Mouse (Mus musculus) forebrain, embryonic 10.5 days (tissue): Measurements from ENCODE around the gene Tasp1. TPM values are rescaled to one million over a fixed set of nuclear protein-coding genes. Genes with fewer than 3 reads are reported as not detected.
"Not testable (repeated sequence)": the region's sequence is repeated elsewhere in the genome, so short reads cannot be mapped to it uniquely, and the experiment has no call there.

ENCODE experiments used
- DNase-seq: peaks from one replicate; pipeline ENCODE4 v3.0.0-alpha.2; 2017; ENCODE audit warnings: low spot score; ENCODE audit errors: extremely low spot score
- H3K27ac ChIP-seq: fragments of 300-500 bp; sonication (generic); 2 replicates; pipeline ENCODE4 v1.5.1; 2016; ENCODE audit warnings: mild to moderate bottlenecking
- H3K27me3 ChIP-seq: fragments of 300-500 bp; sonication (generic); 2 replicates; pipeline ENCODE4 v1.6.1; 2016; ENCODE audit warnings: mild to moderate bottlenecking; ENCODE audit not compliant: poor library complexity, severe bottlenecking
- H3K36me3 ChIP-seq: fragments of 300-500 bp; sonication (generic); replicated peaks from 2 replicates; pipeline ENCODE4 v1.6.1; 2016; ENCODE audit warnings: mild to moderate bottlenecking, moderate library complexity
- H3K4me1 ChIP-seq: fragments of 300-500 bp; sonication (generic); 2 replicates; pipeline ENCODE4 v1.6.1; 2016
- H3K4me3 ChIP-seq: fragments of 300-500 bp; sonication (generic); 2 replicates; pipeline ENCODE4 v1.5.1; 2016; ENCODE audit warnings: mild to moderate bottlenecking, moderate library complexity
- H3K9me3 ChIP-seq: fragments of 300-500 bp; sonication (generic); 2 replicates; pipeline ENCODE4 v1.6.1; 2016; ENCODE audit warnings: mild to moderate bottlenecking, moderate library complexity
- whole genome bisulfite sequencing: fragments of 180-500 bp; shearing (Covaris S2); methylation state at CpG from one replicate; pipeline ENCODE4 v1.1.7; 2016; 5-methylcytosine and 5-hydroxymethylcytosine counted together
- polyA plus RNA-seq: library from polyadenylated mRNA; unstranded; fragments of >200 nt; fragmentation: Nextera tagmentation; extraction: Ambion mirVana; gene quantifications from 2 replicates; pipeline ENCODE4 v1.2.1, GENCODE M21; 2016

The Tasp1 gene
- polyA plus RNA-seq, 1 experiment from 2014 or later = 22.5 TPM

DNA sequence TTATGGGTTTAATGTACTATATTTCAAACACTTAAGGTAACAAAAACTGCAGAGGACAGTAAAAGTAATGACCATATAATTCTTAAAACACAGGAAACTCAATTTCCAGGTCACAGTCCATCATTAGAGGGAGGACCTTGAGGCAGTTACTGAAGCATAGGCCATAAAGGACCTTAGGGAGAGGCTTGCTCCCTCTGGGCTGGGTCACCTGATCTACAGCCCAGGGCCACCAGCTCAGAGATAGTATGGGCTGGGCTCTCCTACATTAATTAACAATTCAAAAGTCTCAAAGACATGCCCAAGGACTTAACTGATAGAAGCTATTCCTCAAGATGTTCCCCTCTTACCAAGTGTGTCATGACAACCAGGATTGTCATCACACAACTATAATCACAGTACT, 29.8 kb downstream of the Tasp1 start:
- Histone ChIP-seq H3K4me1 (no peaks in the 10 kb centered on the region), H3K27me3 (no peaks in the 10 kb centered on the region), H3K4me3 (no peak overlapping the region), H3K27ac (no peak overlapping the region), H3K36me3 (peaks cover 29% of the 10 kb centered on the region), H3K9me3 (no peaks in the 10 kb centered on the region)
- DNase-seq = no peak

DNA sequence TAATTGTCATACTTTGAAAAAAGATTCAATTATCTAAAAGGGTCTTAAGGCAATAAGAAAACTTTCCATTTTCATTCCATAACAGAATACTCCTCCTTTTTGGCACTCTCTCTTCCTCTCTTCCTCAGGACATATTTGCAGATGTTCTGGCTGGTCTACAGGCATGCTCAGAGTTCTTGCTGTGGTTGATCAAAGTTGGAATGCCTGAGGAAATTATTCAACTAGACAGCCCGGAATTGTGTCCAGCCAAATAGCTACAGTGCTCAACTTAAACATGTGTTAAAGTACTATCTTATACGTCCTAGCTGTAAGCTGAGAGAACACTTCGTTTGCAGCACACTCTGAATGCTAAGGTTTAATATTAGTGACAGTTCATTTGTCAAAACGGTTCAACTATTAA, 41.7 kb downstream of the Tasp1 start:
- H3K4me3 ChIP-seq = no peak overlapping the region
- peaks cover 30% of the 10 kb centered on the region for H3K36me3 ChIP-seq
- WGBS = 89% methylated on average over 4 of the region's 4 CpGs

DNA sequence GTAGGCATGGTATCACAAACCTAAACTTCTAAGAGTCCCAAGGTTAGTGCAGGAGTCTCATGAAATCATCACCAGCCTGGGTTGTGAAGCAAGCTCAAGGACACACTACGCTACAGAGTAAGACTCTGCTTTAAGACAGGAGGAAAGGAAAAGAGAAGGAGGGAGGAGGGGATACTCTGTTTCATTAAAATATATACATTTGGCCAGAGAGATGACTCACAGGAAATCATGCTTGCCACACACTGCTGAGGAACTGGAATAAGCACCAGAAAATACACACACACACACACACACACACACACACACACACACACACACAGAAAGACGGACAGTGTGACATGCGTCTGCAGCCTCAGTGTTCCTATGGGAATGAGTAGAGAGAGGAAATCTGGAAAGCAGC, 59.2 kb downstream of the Tasp1 start:
- WGBS = 97% methylated on average over 3 of the region's 3 CpGs
- Histone ChIP-seq H3K36me3 (peaks cover 11% of the 10 kb centered on the region; the same call in 1 of the 2 replicates), H3K9me3 (no peaks in the 10 kb centered on the region), H3K27me3 (no peaks in the 10 kb centered on the region), H3K4me1 (no peaks in the 10 kb centered on the region), H3K4me3 (no peak overlapping the region), H3K27ac (no peak overlapping the region)
- DNase-seq = no peak

More for the DNA sequence above, 41.7 kb downstream of the Tasp1 start:
- no peak for DNase-seq
- H3K4me1 ChIP-seq = no peaks in the 10 kb centered on the region
- H3K27me3 ChIP-seq = no peaks in the 10 kb centered on the region
- H3K27ac ChIP-seq = no peak overlapping the region
- no peaks in the 10 kb centered on the region for H3K9me3 ChIP-seq

DNA sequence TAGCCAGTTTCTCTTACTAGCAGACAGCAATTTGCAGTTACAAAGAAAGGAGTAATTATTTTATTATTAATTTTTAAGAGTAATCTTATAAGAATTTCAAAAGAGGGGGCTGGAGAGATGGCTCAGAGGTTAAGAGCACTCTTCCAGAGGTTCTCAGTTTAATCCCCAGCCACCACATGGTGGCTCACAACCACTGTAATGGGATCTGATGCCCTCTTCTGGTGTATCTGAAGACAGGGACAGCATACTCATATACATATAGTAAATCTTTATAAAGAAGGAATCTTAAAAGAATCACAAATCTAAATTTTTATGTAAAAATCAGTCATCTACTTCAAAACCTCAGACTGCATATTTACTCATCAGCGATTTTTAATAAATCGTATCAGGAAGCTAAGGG, 68.4 kb downstream of the Tasp1 start:
- H3K27me3 ChIP-seq = no peaks in the 10 kb centered on the region
- no peak overlapping the region for H3K4me3 ChIP-seq
- no peaks in the 10 kb centered on the region for H3K9me3 ChIP-seq
- DNase-seq = no peak
- no peak overlapping the region for H3K27ac ChIP-seq
- peaks cover 7% of the 10 kb centered on the region for H3K36me3 ChIP-seq
- WGBS = 98% methylated on average over 2 of the region's 2 CpGs
- H3K4me1 ChIP-seq = no peaks in the 10 kb centered on the region

DNA sequence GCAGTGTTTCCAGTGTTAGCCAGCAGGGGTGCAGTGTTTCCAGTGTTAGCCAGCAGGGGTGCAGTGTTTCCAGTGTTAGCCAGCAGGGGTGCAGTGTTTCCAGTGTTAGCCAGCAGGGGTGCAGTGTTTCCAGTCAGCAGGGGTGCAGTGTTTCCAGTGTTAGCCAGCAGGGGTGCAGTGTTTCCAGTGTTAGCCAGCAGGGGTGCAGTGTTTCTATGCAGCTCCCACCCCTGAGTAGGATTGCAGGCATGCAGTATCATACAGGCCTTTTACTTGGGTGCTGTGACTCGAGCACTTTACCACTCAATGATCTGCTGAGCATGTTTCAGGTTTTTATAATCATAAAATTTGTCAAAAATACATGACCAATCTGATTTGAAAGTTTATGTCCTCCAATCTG, 76.7 kb downstream of the Tasp1 start:
- not testable (repeated sequence) for DNase-seq, H3K4me1 ChIP-seq, H3K4me3 ChIP-seq, H3K27me3 ChIP-seq, H3K27ac ChIP-seq, H3K9me3 ChIP-seq
- WGBS = 95% methylated on average over 1 of the region's 1 CpGs
- H3K36me3 ChIP-seq = peaks cover 20% of the 10 kb centered on the region

DNA sequence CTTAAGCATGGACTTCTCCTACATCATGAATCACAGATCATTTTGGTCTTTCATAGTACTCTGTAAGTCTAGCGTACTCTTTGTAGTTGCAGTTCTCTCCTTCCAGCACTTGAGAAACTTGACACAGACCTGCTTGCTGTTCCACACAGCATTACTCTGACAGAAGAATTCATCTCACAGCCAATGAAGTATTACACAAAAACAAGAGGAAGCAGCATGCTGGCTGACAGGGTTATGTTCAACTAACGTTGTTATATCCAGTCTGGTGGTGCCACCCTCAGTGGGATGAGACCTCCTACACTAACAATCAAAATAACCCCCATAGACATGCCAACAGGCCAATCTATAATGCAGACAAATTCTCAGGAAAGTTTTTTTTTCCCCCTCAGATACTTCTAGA, 99.2 kb downstream of the Tasp1 start:
- Histone ChIP-seq H3K9me3 (no peaks in the 10 kb centered on the region), H3K36me3 (no peaks in the 10 kb centered on the region), H3K4me1 (no peaks in the 10 kb centered on the region), H3K27ac (no peak overlapping the region), H3K27me3 (no peaks in the 10 kb centered on the region), H3K4me3 (no peak overlapping the region)
- no peak for DNase-seq
- 84% methylated on average over 2 of the region's 2 CpGs for WGBS

DNA sequence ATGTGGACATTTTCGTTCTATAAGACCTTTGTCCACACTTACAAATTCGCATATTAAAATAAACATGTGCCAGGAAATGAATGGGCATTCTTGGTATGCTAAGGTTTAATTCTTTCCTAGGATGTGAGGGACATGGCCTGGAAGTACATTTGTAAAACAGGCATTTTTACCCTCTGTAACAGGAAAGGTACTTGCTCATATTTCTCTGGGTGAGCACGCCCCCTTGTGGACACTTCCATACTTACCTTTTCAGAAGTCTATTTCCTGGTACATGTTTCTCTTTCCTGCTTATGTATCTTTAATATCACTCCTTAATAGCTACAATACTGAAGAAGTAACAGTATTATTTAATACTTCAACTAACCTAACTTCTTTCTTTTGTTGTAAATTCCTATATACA, 100.3 kb downstream of the Tasp1 start:
- WGBS = 61% methylated on average over 3 of the region's 3 CpGs
- no peaks in the 10 kb centered on the region for H3K4me1 ChIP-seq
- peak; percentile 33 for DNase-seq
- H3K9me3 ChIP-seq = no peaks in the 10 kb centered on the region
- H3K27ac ChIP-seq = no peak overlapping the region
- no peak overlapping the region for H3K4me3 ChIP-seq
- H3K27me3 ChIP-seq = no peaks in the 10 kb centered on the region
- no peaks in the 10 kb centered on the region for H3K36me3 ChIP-seq

DNA sequence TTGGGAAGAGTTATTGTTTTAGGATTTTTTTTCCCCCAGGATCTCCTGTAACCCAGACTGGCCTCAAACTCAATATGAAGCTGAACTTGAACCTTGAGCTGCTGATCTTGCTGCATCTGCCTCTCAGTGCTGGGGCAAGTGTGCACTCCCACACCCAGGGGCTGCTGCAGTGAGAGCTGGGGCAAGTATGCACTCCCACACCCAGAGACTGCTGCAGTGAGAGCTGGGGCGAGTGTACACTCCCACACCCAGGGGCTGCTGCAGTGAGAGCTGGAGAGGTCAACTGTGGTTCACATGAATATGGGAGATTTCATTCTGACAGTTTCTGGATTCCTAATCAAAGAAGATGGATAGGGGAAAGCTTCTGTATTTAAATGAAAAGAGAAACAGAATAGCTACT, 117.8 kb downstream of the Tasp1 start:
- Histone ChIP-seq H3K9me3 (no peaks in the 10 kb centered on the region), H3K4me1 (no peaks in the 10 kb centered on the region), H3K27ac (no peak overlapping the region), H3K36me3 (peaks cover 10% of the 10 kb centered on the region; the same call in 1 of the 2 replicates), H3K4me3 (no peak overlapping the region), H3K27me3 (no peaks in the 10 kb centered on the region)
- DNase-seq = no peak
- 70% methylated on average over 1 of the region's 1 CpGs for WGBS

DNA sequence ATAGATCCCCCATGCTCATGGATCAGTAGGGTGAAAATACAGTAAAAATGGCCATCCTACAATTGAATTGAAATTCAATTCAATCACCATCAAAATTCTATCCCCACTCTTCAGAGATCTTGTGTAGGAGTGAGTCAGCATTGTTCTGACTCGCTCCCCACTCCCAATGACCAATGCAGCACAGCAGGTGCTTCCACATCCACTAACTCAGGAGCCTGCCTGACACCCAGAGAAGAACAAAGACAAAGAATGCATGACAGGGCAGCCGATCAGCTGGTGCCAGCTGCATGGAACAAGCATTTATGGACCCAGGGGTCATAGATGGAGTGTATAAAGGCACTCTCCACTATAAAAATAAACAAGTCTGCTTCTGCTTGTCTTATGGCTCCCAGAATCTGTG, 129.0 kb downstream of the Tasp1 start:
- Histone ChIP-seq H3K4me3 (no peak overlapping the region), H3K36me3 (peaks cover 6% of the 10 kb centered on the region), H3K9me3 (no peaks in the 10 kb centered on the region), H3K27me3 (no peaks in the 10 kb centered on the region), H3K4me1 (no peaks in the 10 kb centered on the region), H3K27ac (no peak overlapping the region)
- DNase-seq = no peak
- WGBS = 62% methylated on average over 2 of the region's 2 CpGs

DNA sequence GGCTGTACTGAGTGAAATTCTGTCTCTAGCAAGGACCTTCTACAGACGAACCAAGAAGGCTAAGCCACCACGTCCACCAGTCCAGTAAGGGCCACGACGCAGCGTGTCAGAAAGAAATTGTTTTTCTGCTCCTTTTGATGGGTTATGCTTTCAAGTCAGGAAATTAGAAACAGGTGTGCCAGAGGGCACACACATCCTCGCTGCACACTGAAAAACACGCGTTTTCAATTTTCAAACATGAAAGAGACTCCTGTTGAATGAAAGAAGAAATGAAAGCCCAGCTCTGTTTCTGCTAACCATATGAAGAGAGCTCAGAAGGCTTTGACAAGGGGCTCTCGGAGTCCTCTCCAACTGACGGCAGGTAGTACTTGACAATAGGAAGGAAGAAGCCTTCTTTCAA, 132.0 kb downstream of the Tasp1 start:
- Histone ChIP-seq H3K27me3 (no peaks in the 10 kb centered on the region), H3K27ac (no peak overlapping the region), H3K36me3 (no peaks in the 10 kb centered on the region), H3K4me1 (no peaks in the 10 kb centered on the region), H3K4me3 (no peak overlapping the region), H3K9me3 (no peaks in the 10 kb centered on the region)
- 80% methylated on average over 10 of the region's 10 CpGs for WGBS
- DNase-seq = no peak

DNA sequence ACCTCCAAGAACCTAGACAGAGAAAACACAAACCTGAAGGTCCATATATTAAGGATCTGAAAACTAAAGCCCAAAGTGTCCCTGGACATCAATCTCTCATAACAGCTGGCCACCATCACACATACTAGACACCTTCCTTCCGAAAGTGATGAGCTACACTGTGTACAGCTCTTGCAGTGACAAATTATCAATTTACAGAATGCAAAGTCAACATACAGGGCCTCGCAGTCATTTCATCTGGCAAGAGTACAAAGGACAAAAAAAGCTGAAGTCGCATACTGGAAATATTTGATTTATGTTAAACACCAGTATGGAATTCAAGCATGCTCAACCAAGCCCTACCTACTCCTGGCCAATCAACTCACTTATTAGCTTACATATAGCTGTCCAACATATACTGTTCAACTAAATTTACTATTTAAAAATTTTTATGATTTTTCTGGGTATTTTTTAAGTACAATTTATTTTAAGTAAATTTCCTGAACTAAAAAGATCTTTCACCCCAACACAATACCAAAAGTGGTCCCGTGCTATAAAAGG, 132.5 kb downstream of the Tasp1 start:
- Histone ChIP-seq H3K4me3 (no peak overlapping the region), H3K36me3 (no peaks in the 10 kb centered on the region), H3K27ac (no peak overlapping the region), H3K27me3 (no peaks in the 10 kb centered on the region), H3K9me3 (no peaks in the 10 kb centered on the region), H3K4me1 (no peaks in the 10 kb centered on the region)
- 88% methylated on average over 4 of the region's 4 CpGs for WGBS
- no peak for DNase-seq

DNA sequence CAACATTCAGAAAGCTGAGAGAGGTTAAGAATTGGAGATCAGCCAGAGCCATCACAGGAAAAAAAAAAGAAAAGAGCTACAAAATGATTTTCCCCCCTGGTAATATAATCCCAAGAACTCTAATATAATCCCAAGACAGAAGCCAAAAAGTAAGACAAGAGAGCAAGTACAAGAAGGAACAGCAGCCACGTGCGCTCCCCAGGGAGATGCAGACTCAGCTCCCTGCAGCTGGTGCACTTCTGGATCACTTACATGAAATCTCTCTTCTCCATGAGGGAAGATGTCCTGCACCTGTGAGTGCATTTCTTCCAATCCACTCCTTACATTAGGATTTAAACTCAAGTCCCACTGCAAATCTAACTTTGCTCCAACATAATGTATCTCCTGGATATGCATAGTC, 134.4 kb downstream of the Tasp1 start:
- no peaks in the 10 kb centered on the region for H3K27me3 ChIP-seq
- DNase-seq = no peak
- no peak overlapping the region for H3K27ac ChIP-seq
- H3K36me3 ChIP-seq = no peaks in the 10 kb centered on the region
- H3K9me3 ChIP-seq = no peaks in the 10 kb centered on the region
- 88% methylated on average over 2 of the region's 2 CpGs for WGBS
- H3K4me3 ChIP-seq = no peak overlapping the region
- no peaks in the 10 kb centered on the region for H3K4me1 ChIP-seq

DNA sequence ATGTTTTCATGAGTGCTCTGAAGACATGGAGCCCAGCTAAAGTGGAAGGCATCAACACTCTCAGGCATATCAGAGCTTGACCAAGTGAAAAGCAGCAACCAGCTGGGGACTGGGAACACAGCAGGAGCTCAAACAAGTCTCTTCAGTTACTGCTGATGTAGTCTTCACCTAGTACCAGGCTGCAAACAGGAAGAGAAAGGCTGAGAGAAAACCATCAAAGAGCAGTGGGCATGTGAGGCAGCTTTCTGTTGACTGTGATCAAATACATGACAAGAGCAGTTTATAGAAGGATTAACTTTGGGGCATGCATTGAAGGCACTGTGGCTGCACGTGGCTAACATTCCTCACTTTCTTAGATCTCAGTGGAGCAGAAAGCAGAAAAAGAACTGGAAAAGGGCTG, 141.7 kb downstream of the Tasp1 start:
- Histone ChIP-seq H3K4me3 (no peak overlapping the region), H3K27me3 (no peaks in the 10 kb centered on the region), H3K9me3 (no peaks in the 10 kb centered on the region), H3K36me3 (no peaks in the 10 kb centered on the region), H3K27ac (no peak overlapping the region), H3K4me1 (peaks cover 7% of the 10 kb centered on the region; the same call in 1 of the 2 replicates)
- WGBS = 5% methylated on average over 1 of the region's 1 CpGs
- DNase-seq = no peak

DNA sequence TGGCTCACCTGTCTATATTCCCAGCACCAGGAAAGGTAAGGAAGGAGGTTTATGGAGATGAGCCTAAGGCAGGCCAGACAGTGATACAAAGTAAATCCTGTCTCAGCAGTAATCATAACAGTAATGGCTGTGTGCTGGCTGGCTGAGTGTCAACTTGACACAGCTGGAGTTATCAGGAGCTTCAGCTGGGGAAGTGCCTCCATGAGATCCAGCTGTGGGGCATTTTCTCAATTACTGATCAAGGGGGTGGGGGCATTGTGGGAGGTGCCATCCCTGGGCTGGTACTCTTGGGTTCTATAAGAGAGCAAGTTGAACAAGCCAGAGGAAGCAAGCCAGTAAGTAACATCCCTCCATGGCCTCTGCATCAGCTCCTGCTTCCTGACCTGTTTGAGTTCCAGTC, 145.2 kb downstream of the Tasp1 start:
- not testable (repeated sequence) for DNase-seq, H3K4me3 ChIP-seq, H3K9me3 ChIP-seq, H3K27ac ChIP-seq, H3K36me3 ChIP-seq, H3K4me1 ChIP-seq, H3K27me3 ChIP-seq
